Mouse (Mus musculus) adrenal gland, postnatal 14 days (tissue): ENCODE measurements around the gene Gsk3b. TPM values are rescaled to one million over a fixed set of nuclear protein-coding genes. Genes with fewer than 3 reads are reported as not detected.
A peak's percentile ranks its signal among the peaks of the same experiment; 100 is the strongest.
"Not testable (repeated sequence)": the region's sequence is repeated elsewhere in the genome, so short reads cannot be mapped to it uniquely, and the experiment has no call there.

Experiments
- DNase-seq: peaks from one replicate; pipeline ENCODE4 v3.0.0; 2021; ENCODE audit warnings: mixed read lengths
- total RNA-seq: library from RNA; stranded (reverse); gene quantifications from 2 replicates; pipeline ENCODE4 v1.2.3, GENCODE M21; 2021

Gene Gsk3b
- total RNA-seq, 1 experiment from 2014 or later = 62.3 TPM

DNA sequence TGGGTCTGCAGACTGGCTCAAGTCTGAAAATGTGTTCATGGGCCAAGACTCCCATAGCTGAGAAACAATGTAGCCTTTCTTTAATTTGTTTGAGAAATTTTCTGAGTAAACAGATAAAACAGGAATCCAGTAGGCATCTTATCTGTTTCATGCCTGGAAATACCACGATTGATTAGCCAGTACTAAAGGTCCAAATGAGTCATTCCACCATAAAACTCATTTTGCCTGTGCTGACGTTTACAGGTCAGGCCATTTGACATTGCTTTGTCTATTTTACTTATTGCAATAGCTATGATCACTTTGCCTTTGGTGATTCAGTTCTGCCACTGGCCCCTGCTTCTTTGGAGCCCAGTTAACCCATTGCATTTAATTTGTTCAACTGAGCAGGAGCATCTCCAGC, 11.8 kb downstream of the Gsk3b start:
- no peak for DNase-seq

DNA sequence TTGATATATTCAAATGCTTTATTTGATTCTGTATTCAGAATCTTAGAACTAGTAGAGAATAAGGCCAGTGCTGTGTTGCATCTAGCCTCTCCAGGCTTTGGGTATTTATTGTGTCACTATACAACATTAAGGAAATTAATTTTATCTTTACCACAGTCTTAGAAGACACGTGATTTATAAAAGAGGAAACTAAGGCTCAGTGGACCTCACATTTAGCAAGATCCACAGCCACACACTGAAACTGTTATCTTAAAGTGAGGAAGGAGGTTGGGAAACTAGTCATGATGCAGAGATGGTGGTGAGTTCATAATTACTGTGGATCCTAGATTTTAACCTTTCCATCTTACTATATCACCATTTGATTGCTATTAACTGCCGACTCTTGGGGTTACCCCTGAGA, 16.7 kb downstream of the Gsk3b start:
- DNase-seq = no peak

DNA sequence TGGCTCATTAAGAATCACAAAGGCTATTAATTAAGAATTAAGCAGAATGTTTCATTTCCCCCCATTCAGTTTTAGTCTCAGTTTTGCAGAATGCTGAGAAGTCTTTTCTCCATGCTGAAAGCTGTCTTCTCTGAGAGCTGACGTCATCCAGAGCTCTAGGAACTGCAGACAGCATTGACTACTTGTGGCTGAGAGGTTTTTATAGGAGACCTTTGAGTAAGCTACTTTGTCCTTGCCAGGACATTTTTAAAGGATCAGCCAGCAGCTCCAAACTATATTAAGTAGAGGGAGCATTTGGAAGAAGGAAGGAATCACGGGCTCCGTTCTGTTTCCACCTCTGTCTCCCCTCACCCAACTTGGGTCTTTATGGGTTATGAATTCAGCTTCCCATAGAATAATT, 17.7 kb downstream of the Gsk3b start:
- no peak for DNase-seq

DNA sequence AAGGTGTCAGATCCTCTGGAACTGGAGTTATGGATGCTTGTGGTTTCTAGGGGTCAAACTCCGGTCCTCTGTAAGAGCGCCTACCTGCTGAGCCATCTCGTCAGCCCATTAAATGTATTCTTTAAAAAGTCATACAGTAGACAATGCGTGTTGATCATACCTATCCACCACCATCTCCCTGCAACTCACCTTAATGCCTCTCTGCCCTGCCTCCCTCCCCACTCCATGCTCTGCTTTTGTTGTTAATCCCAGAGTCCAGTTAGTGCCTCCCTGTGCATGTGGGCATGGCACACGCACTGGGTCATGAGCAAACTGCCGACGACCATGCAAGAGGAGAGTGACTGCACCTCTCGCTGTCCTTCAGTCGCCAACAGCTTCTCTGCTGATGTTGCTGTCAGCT, 21.2 kb downstream of the Gsk3b start:
- no peak for DNase-seq

DNA sequence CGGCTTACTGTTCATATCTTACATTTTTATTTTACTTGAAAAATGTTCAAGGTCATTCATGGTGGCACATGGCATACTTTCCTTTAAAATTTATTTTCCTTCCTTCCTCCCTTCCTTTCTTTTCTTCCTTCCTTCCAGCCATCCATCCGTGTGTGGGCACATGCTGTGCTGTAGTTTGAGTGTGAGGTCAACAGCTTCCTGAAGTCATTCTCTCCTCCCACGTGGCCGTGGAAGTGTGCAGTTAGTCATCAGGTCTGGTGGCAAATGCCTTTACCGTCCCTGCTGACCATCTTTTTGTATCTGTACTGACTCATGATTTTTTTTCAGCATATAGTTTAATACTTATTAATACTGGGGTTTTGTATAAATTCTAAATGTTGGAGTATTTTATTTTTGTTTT, 21.8 kb downstream of the Gsk3b start:
- DNase-seq = no peak

DNA sequence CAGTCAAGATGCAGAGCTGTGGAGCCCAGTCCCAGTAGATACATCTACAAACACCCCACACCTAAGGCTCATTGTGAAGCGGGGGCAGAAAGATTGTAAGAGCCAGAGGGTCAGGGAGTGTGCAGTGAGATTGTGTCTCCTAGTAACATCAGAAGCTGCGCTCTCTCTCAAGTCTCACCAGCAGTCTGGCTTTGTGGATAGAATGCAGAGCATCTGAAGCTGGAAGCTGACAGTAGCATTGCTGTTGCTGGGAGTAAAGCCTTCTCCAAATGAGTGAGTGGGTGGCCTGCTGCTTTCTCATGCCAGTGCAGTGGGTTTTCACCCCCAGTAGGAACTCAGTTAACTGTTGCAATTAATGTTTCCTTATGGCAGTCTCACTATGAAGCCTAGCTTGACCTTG, 25.3 kb downstream of the Gsk3b start:
- DNase-seq = no peak

DNA sequence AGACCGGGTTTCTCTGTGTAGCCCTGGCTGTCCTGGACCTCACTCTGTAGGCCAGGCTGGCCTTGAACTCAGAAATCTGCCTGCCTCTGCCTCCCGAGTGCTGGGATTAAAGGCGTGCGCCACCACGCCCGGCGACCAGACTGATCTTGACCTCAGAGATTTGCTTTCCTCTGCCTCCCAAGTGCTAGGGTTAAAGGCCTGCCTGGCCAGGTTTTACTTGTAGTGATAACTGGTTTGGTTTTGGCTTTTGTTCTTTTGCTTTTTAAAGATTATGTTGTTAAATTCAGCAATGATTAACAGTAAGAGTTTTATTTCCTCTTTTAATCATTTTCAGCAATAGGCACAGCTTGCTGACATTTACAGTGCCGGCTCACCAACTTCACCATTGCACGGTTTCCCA, 29.1 kb downstream of the Gsk3b start:
- not testable (repeated sequence) for DNase-seq

DNA sequence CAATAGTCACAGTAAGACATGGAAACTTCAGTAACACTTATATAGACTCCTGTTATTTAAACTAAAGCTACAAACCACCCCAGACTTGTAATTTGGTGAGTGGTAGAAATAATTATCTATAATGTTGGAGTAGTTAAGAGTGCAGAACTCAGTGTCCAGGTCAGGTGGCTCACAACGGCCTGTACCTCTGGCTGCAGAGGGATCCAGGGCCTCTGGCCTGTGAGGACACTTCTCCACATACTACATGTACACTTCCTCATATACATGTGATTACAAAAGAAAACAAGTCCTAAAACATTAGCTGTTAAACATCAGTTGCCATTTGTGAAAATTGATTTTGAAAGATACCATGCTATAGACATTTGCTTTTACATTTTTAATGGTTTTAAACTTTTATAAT, 29.9 kb downstream of the Gsk3b start:
- no peak for DNase-seq

DNA sequence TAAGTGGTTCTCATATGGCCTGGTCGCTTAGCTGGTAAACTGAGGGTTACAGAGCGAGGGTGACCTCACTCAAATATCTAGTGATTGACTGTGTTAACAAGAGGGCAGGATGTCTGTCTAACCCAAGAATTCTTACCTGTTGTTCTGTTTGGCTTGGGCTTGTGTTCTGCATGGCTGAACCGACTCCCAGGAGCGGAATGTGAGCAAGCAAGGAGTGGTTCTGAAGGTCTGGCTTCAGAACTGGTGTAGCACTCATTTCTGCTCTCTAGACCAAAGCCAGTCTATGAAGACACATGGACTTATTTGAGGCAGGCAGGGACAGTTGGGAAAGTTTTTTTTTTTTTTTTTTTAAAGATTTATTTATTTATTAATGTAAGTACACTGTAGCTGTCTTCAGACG, 30.5 kb downstream of the Gsk3b start:
- DNase-seq = no peak

DNA sequence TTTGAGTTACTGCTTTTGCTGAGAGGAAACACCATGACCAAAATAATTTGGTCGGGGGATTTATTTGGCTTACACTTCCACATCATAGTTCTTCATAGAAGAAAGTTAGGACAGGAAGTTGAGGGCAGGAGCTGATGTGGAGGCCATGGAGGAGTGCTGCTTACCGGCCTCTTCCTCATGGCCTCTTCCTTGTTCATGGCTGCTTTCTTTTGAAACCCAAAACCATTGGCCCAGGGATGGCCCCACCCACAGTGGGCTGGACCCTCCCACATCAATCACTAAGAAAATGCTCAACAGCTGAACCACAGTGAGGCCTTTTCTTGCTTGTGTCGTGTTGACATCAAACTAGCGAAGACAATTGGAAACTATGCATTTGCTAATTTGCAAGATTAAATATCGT, 40.4 kb downstream of the Gsk3b start:
- DNase-seq = no peak

DNA sequence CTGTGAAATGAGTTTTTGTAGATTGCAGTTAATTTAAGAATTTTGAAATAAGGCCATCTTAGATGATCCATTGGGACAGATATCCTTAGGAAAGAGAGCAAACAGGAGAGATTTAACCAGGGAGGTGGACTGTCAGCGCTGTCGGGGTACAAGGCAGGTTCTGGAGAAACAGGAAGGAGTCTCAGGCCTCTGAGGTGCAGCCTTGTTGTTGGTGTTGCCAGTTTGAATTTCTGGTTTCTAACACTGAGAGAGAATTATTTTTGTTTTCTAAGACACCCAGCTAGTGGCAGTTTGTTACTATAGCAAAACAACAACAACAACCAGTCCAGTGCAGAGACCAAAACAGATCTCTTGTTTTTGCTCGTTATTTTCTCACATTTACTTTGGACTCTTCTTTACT, 42.2 kb downstream of the Gsk3b start:
- DNase-seq = no peak

DNA sequence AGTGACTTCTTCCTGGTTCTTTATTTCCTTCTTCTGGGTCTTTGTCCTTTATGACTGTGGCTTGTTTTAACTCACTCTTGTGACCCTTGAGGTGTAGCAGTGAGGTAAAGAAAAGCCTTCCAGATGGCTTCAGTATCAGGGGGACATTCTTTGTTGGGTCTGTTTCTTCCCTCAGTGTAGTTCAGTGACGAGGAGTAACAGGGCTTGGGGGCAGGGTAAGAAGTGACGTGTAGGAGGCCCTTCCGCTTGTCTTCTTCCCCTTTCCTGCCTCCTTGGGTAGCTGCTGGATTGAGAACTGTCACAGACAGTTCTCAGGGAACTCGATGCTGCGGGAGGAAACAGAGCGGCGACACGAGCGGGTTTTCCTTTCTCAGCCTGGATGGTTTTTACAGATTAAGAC, 43.0 kb downstream of the Gsk3b start:
- DNase-seq = peak; percentile 44

DNA sequence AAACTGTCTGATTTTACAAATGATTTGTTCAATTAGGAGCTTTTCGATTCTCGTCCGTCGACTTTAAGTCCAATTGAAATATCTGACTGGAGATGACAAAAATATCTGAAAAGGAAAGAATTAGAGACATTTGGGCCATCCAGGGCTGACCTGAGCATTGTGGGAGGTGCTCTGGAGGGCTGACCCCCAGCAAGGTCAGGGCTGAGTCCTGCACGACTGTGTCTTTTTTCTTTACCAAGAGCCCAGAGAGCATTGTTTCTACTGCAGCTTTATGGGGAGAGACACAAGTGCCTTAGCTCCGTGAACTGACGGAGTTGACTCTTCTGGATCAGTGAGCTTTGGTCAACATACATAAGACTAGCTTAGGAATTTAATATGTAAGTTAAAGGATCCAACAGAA, 43.4 kb downstream of the Gsk3b start:
- DNase-seq = peak; percentile 27

DNA sequence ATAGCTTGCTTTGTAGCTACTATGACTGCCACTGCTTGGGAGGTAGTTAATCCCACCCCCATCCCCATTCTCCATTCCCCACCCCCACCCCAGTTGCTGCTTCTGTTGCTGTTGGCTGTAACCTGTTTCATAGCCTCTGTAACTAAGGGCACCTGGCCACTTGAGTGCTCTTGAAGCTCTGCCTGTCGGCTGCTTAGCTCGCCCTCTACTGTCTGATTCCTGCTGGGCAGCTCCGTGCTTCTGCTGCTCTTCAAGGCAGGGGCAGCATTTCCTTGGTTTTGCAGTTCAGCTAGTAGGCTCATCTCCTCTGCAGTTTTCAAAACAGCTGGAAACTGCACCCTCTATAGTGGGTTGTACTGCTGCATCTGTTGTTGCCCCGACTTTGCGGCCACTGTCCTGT, 48.5 kb downstream of the Gsk3b start:
- DNase-seq = peak; percentile 48

DNA sequence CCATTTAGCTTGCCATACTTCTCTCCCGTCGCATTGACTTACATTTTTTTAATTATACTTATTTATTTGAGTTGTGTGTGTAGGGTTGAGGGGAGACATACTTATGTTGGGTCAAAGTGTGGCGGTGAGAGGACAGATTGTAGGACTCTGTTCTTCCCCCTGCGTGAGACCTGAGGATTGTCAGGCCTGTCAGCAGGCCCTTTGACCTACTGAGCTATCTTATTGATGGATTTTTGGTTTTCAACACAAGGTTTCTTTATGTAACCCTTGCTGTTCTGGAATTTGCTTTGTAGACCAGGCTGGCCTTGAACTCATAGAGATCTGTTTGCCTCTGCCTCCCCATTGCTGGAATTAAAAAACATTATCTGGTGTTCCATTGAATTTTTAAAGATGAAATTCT, 56.1 kb downstream of the Gsk3b start:
- no peak for DNase-seq

DNA sequence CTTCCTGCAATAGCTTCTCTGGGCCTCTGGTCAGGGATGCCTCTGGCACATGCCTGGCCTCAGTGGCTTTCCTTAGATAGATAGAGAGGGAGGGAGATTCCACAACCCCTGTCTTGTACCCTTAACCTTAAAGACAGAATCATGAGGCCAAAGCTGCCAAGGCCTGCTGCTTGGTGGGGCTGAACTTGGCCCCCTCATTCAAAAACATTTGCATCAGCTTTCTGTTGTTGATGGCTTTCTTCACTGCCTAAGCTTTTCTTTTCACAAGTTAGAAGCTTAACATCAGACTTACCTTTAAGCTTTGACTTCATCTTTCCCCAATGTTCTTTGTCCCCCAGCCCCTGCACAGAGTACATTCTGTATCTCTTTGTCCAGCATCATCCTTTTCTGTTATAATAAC, 61.8 kb downstream of the Gsk3b start:
- no peak for DNase-seq

DNA sequence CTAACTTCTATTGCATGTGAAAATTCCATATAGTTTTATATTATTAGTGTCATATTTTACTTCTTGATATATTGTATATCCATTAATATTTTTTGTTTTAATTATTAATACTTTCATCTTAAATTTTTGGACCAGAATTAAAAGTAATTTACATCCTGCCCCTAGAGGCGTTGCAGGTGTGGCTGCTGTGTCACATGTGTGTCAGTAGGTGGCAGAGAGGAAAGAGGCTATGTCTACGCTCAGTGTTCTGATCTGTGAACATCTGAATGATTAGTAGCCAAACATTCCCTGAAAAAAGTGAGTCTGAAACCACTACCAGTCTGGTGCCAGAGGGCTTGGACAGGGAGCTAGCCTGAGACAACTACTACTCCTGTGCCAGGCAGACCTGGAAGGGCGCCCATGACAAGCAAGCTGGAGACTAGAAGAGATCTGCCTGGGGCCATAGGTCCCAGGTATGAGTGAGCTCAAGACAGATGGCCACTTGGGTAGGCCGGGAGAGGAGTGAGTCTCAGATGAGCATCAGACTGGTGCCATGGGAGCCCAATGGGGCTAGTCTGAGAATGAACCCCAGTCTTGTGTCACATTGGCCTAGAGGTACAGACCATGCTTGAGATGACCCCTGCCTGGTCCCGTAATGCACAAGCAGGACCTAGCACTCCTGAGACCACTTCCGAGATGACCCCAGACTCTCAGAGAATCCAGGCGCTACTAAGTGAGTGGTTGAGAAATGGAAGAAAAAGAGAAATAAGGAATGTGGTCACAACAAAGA, 69.2 kb downstream of the Gsk3b start:
- DNase-seq = peak; percentile 15

DNA sequence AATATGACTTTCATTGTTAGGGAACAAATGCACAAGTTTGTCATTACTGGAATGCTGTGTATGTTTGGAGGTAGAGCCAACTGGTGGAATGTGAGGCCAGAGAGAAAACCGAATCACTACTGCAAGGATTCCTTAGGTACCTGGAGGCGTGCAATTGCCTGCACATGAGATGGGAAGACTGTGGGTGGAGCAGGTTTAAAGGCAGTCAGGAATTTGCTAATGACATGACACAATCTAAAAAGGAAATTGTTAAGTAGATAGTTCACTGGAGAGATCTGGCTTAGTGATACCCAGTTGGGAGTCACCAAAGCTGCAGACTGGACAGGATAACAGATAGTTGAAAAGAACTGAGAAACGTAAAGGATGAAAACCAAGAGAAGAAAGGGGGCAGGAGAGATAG, 73.2 kb downstream of the Gsk3b start:
- DNase-seq = no peak

DNA sequence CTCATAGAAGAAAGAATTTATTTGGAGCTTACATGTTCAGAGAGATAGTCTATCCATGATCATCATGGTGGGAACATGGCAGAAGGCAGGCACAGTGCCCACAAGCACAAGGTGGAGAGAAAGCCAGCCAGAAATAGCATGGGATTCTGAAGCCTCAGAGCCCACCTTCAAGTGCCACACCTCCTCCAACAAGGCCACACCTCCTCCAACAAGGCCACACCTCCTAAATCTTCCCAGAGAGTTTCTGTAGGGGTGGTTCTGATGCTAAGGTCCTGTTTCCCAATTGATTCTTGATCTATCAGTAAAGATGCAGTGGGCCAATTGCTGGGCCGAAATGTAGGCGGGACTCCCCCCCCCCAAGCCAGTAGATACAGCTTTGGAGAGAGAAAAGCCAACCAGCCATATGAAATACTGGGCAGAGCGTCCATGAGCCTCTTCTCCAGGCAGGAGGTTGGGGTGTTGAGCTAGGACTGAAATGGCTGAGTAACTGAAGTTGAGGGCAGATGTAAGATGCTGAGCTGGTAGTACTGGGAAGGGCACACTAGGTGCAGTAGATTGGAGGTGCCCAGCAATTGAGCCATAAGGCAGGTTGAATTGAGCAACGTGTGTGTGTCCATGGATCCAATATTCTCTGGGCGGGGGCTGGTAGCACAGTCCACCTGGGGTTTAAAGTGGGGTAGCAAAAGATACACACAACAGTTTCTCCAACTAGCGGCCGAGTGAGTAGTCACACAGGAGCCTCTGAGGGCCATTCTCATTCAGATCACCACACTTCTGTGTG, 76.2 kb downstream of the Gsk3b start:
- DNase-seq = no peak

DNA sequence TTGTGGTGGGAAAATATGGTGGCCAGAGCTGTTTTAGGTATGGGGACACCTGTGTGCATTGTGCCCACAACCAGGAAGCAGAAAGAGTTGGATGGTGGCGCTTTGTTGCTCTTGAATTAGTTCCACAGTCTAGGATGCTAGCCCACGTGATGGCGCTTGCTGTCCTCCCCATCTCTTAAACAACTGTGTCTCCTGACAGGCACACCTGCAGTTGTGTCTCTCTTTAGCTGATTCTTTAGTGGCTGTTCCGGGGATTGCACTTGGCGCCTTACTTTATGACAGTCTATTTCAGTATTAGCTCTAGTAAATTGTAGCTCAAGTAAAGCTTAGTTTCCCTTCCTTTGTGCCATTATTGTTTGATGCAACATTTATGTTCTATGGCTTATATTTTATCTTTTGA, 80.2 kb downstream of the Gsk3b start:
- no peak for DNase-seq

DNA sequence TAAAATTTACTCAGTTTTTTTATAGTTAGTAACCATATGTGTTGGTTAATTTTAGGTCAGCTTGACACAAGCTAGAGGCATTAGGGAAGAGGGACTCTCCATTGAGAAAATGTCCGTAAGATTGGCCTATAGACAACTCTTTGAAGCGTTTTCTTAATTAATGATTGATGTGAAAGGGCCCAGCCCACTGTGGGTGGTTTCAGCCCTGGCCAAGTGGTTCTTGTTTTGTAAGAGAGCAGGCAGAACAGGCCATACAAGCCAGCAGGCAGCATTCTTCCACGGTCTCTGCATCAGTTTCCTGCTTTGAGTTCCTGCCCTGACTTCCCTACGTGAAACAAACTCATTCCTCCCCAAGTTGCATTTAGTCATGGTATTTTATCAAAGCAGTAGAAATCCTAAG, 90.3 kb downstream of the Gsk3b start:
- no peak for DNase-seq

DNA sequence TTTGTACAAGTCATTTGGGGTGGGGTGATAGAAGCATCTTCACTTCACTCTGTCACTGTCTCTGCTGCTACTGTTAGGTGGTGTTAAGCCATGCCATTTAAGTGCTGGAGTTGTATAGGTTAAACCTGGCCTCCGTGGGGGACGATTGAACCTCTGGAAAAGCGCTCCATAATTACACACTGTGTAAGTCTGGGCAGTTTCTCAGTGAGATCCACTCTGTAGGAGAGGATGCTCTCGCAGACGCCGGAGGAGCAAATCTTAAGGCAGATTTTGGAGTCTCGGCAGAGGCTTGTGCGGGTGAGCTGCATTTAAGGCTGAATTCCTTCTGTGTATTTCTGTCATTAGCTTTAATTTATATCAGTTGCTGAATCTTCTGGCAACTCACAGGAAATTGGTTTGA, 92.6 kb downstream of the Gsk3b start:
- no peak for DNase-seq

DNA sequence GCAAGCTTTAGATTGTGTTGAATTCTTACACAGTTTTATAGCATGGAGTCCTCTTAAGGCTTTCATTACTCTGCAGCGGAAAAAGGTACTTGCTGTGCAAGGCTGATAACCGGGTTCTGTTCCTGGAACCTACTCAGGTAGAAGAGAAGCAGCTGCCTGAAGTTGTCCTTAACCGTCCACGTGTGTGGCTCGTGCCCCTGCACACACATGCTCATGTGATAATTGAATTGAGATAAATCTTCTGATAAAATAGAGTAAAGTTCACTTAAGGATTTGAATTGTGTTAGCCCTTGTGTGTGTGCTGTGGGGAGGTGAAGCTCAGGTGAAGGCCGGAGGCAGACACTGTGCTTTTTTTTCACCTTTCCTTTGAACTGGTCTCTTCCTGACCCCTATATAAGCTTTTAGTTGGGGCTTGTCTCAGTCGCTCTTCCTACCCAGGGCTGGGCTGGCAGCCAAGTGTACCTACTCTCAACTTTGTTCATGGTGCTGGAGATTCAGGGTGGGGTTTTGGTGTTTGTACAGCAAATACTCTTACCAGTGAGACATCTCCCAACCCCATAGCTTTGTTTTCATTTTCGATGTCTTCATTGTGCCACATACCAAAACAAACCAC, 96.0 kb downstream of the Gsk3b start:
- no peak for DNase-seq

DNA sequence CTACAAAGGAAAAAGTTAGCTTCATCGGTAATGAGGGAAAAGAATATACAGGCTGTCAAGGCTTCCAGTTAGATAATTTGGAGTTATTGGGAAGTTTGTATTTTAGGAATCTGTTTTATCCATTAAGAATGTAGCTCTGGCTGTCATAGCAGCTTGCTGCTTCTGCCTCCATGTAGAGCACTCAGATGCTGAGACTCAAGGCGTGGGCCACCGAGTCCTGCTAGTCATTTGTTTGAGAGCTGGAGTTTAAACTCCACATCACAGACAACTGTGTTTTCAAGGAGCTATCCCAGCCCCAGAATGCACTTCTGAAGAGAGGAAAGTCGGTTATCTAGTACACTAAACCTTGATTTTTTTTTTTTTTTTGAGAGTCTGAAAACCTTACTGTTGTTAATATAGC, 101.2 kb downstream of the Gsk3b start:
- DNase-seq = no peak
